Mouse (Mus musculus) lung, postnatal 0 days (tissue): Measurements from ENCODE around the gene Nab1. TPM values are rescaled to one million over a fixed set of nuclear protein-coding genes. Genes with fewer than 3 reads are reported as not detected.

Experiments used
- ATAC-seq: fragments of 200-750 bp; cut with Nextera tagmentation; 2 replicates; pipeline ENCODE4 v1.8.0; 2017; ENCODE audit warnings: moderate library complexity
- DNase-seq: peaks from one replicate; pipeline ENCODE4 v3.0.0-alpha.2; 2016; ENCODE audit warnings: low spot score
- H3K27ac ChIP-seq: fragments of 300-500 bp; sonication (generic); 2 replicates; pipeline ENCODE4 v1.5.1; 2014; ENCODE audit warnings: antibody characterized with exemption, mild to moderate bottlenecking, low read length, mixed read lengths
- H3K27me3 ChIP-seq: fragments of 300-500 bp; sonication (generic); replicated peaks from 2 replicates; pipeline ENCODE4 v1.6.1; 2014; ENCODE audit warnings: low read length, mixed read lengths; ENCODE audit not compliant: insufficient read depth
- H3K36me3 ChIP-seq: fragments of 300-500 bp; sonication (generic); 2 replicates; pipeline ENCODE4 v1.6.1; 2014; ENCODE audit warnings: low read length, mixed read lengths; ENCODE audit not compliant: insufficient read depth
- H3K4me1 ChIP-seq: fragments of 300-500 bp; sonication (generic); 2 replicates; pipeline ENCODE4 v1.6.1; 2014; ENCODE audit warnings: antibody characterized with exemption, low read depth, low read length, mixed read lengths; ENCODE audit not compliant: insufficient read depth
- H3K4me2 ChIP-seq: fragments of 300-500 bp; sonication (generic); replicated peaks from 2 replicates; pipeline ENCODE4 v1.6.1; 2014; ENCODE audit warnings: low read depth, mild to moderate bottlenecking, low read length, moderate library complexity, mixed read lengths
- H3K4me3 ChIP-seq: fragments of 300-500 bp; sonication (generic); 2 replicates; pipeline ENCODE4 v1.5.1; 2014; ENCODE audit warnings: low read depth, low read length
- H3K9ac ChIP-seq: fragments of 300-500 bp; sonication (generic); replicated peaks from 2 replicates; pipeline ENCODE4 v1.6.1; 2014; ENCODE audit warnings: low read depth, mild to moderate bottlenecking
- H3K9me3 ChIP-seq: fragments of 300-500 bp; sonication (generic); 2 replicates; pipeline ENCODE4 v1.6.1; 2016; ENCODE audit warnings: low read length, mixed read lengths
- CTCF ChIP-seq: IDR thresholded peaks from 2 replicates; pipeline ENCODE4 v1.5.1; 2016; ENCODE audit warnings: antibody characterized with exemption, mild to moderate bottlenecking
- EP300 ChIP-seq: IDR thresholded peaks from 2 replicates; pipeline ENCODE4 v1.6.1; 2016; ENCODE audit warnings: antibody characterized with exemption, mild to moderate bottlenecking, control low read depth
- WGBS: fragments of 180-500 bp; shearing (Covaris S2); extraction: QIAGEN DNeasy Blood & Tissue Kit; methylation state at CpG from one replicate; pipeline ENCODE4 v1.1.7; 2014; 5-methylcytosine and 5-hydroxymethylcytosine counted together
- polyA plus RNA-seq: library from polyadenylated mRNA; unstranded; fragments of >200 nt; fragmentation: Nextera tagmentation; extraction: Ambion mirVana; gene quantifications from 2 replicates; pipeline ENCODE4 v1.2.1, GENCODE M21; 2015

The Nab1 gene
- polyA plus RNA-seq, 1 experiment from 2014 or later: 16.8 TPM

GRCm38 (mm10) chr1:52434085-52434484 is 66.4 kb downstream of the Nab1 start:
- H3K4me1 ChIP-seq: no peaks in the 10 kb centered on the region
- no peak overlapping the region for H3K9ac ChIP-seq
- no peak for TF ChIP-seq CTCF
- TF ChIP-seq EP300: no peak
- no peak overlapping the region for H3K4me2 ChIP-seq
- no peak overlapping the region for H3K4me3 ChIP-seq
- no peaks in the 10 kb centered on the region for H3K27me3 ChIP-seq
- no peak for ATAC-seq
- no peak for DNase-seq
- no peak overlapping the region for H3K27ac ChIP-seq
- H3K9me3 ChIP-seq: no peaks in the 10 kb centered on the region
- H3K36me3 ChIP-seq: no peaks in the 10 kb centered on the region
- WGBS: 76% methylated on average over 4 of the region's 4 CpGs

GRCm38 (mm10) chr1:52431806-52432205 is 68.7 kb downstream of the Nab1 start:
- TF ChIP-seq CTCF (no peak), EP300 (no peak)
- Histone ChIP-seq H3K36me3 (no peaks in the 10 kb centered on the region), H3K4me2 (no peak overlapping the region), H3K27ac (no peak overlapping the region), H3K4me1 (no peaks in the 10 kb centered on the region), H3K9me3 (no peaks in the 10 kb centered on the region), H3K4me3 (no peak overlapping the region), H3K27me3 (no peaks in the 10 kb centered on the region), H3K9ac (no peak overlapping the region)
- 87% methylated on average over 8 of the region's 8 CpGs for WGBS
- no peak for ATAC-seq
- no peak for DNase-seq

GRCm38 (mm10) chr1:52430606-52431005 is 69.9 kb downstream of the Nab1 start:
- Histone ChIP-seq H3K4me2 (no peak overlapping the region), H3K9me3 (no peaks in the 10 kb centered on the region), H3K4me3 (no peak overlapping the region), H3K27ac (no peak overlapping the region), H3K9ac (no peak overlapping the region), H3K27me3 (no peaks in the 10 kb centered on the region), H3K36me3 (no peaks in the 10 kb centered on the region), H3K4me1 (no peaks in the 10 kb centered on the region)
- no peak for DNase-seq
- TF ChIP-seq EP300 (no peak), CTCF (no peak)
- no peak for ATAC-seq
- 80% methylated on average over 2 of the region's 2 CpGs for WGBS

GRCm38 (mm10) chr1:52430116-52430515 is 70.4 kb downstream of the Nab1 start:
- 67% methylated on average over 1 of the region's 1 CpGs for WGBS

GRCm38 (mm10) chr1:52427841-52428464 is 72.5 kb downstream of the Nab1 start:
- TF ChIP-seq EP300 (no peak), CTCF (no peak)
- Histone ChIP-seq H3K4me3 (no peak overlapping the region), H3K9me3 (no peaks in the 10 kb centered on the region), H3K9ac (no peak overlapping the region), H3K4me1 (no peaks in the 10 kb centered on the region), H3K27ac (no peak overlapping the region), H3K4me2 (no peak overlapping the region), H3K27me3 (no peaks in the 10 kb centered on the region), H3K36me3 (no peaks in the 10 kb centered on the region)
- WGBS: 47% methylated on average over 2 of the region's 2 CpGs
- ATAC-seq (no peak), DNase-seq (peak; percentile 15)

More at GRCm38 (mm10) chr1:52430116-52430515, 70.4 kb downstream of the Nab1 start:
- ATAC-seq: no peak
- Histone ChIP-seq H3K4me3 (no peak overlapping the region), H3K4me2 (no peak overlapping the region), H3K9ac (no peak overlapping the region), H3K27me3 (no peaks in the 10 kb centered on the region), H3K36me3 (no peaks in the 10 kb centered on the region), H3K9me3 (no peaks in the 10 kb centered on the region), H3K27ac (no peak overlapping the region), H3K4me1 (no peaks in the 10 kb centered on the region)
- DNase-seq: no peak
- TF ChIP-seq EP300: no peak
- no peak for TF ChIP-seq CTCF

- no peak overlapping the region for H3K27ac ChIP-seq
- no peak overlapping the region for H3K4me2 ChIP-seq
- WGBS: 57% methylated on average over 1 of the region's 1 CpGs
- no peak; the same call in 1 of the 2 replicates for ATAC-seq
- no peaks in the 10 kb centered on the region for H3K9me3 ChIP-seq
- no peaks in the 10 kb centered on the region for H3K27me3 ChIP-seq
- no peak overlapping the region for H3K4me3 ChIP-seq
- H3K4me1 ChIP-seq: no peaks in the 10 kb centered on the region
- DNase-seq: peak; percentile 22
- no peaks in the 10 kb centered on the region for H3K36me3 ChIP-seq
- no peak overlapping the region for H3K9ac ChIP-seq
- no peak for TF ChIP-seq EP300
- no peak for TF ChIP-seq CTCF
These were observed 76.6 kb downstream of the Nab1 start for GRCm38 (mm10) chr1:52423846-52424245.
